Mouse (Mus musculus) natural killer cell, adult 2 months (primary cell): ENCODE data around the gene Fam129a.

Source experiments
- DNase-seq, 2 experiments: peaks; one replicate each; pipeline ENCODE4 v3.0.0; 2022; ENCODE audit warnings: low spot score in 2 of 2

Gene Fam129a

GRCm38 (mm10) chr1:151570981-151571837, at the start of gene Fam129a:
Gene Fam129a (plus strand): TSS chr1:151571186.
- peak; percentile 50 to 51 for DNase-seq

GRCm38 (mm10) chr1:151526701-151527100, 44.3 kb upstream of the Fam129a start:
- DNase-seq, result no peak

- no peak for DNase-seq
Observed at GRCm38 (mm10) chr1:151543796-151544477, 27.0 kb upstream of the Fam129a start.

- DNase-seq, result no peak
Observed at GRCm38 (mm10) chr1:151544581-151544980, 26.4 kb upstream of the Fam129a start.

- DNase-seq, result no peak
Observed at GRCm38 (mm10) chr1:151545571-151545970, 25.4 kb upstream of the Fam129a start.

GRCm38 (mm10) chr1:151548896-151549610, 21.9 kb upstream of the Fam129a start:
- no peak for DNase-seq

- DNase-seq, result no peak
Observed at GRCm38 (mm10) chr1:151549794-151550193, 21.2 kb upstream of the Fam129a start.

- no peak for DNase-seq
Observed at GRCm38 (mm10) chr1:151550587-151551479, 20.2 kb upstream of the Fam129a start.

GRCm38 (mm10) chr1:151560536-151560935, 10.4 kb upstream of the Fam129a start:
- no peak for DNase-seq

GRCm38 (mm10) chr1:151563401-151563800, 7.6 kb upstream of the Fam129a start:
- no peak for DNase-seq

- DNase-seq, result no peak
Observed at GRCm38 (mm10) chr1:151563893-151564292, 7.1 kb upstream of the Fam129a start.

GRCm38 (mm10) chr1:151564377-151564776, 6.6 kb upstream of the Fam129a start:
- peak; percentile 68 to 78 for DNase-seq

GRCm38 (mm10) chr1:151568682-151569081, 2.3 kb upstream of the Fam129a start:
- DNase-seq, result peak; percentile 8 to 17

- DNase-seq, result peak; percentile 27 to 52
Observed at GRCm38 (mm10) chr1:151571838-151572578, 1.0 kb downstream of the Fam129a start.

- DNase-seq, result peak in 1 of 2 experiments; percentile 7
Observed at GRCm38 (mm10) chr1:151572601-151573320, 1.8 kb downstream of the Fam129a start.

- no peak for DNase-seq
Observed at GRCm38 (mm10) chr1:151580200-151580982, 9.4 kb downstream of the Fam129a start.

- no peak for DNase-seq
Observed at GRCm38 (mm10) chr1:151581454-151581853, 10.5 kb downstream of the Fam129a start.

GRCm38 (mm10) chr1:151581977-151582376, 11.0 kb downstream of the Fam129a start:
- no peak for DNase-seq
